Mouse (Mus musculus) CH12.LX (cell line): Measurements from ENCODE around the gene Scaf4. TPM values are rescaled to one million over a fixed set of nuclear protein-coding genes. Genes with fewer than 3 reads are reported as not detected.
A peak's percentile ranks its signal among the peaks of the same experiment; 100 is the strongest.

Experiments
- DNase-seq: peaks from one replicate; pipeline ENCODE4 v3.0.0-alpha.2; 2013; ENCODE audit errors: extremely low read depth
- H3K27ac ChIP-seq: 2 replicates; pipeline ENCODE4 v1.5.1; 2012; ENCODE audit warnings: low read depth, mild to moderate bottlenecking, control low read depth, moderate library complexity; ENCODE audit not compliant: insufficient read depth
- H3K27me3 ChIP-seq: replicated peaks from 2 replicates; pipeline ENCODE3; 2012; ENCODE audit warnings: inconsistent platforms
- H3K36me3 ChIP-seq, 2 experiments: replicated peaks in 1 of 2; 2 replicates each; pipeline versions ENCODE3 to v1.6.1; 2012; ENCODE audit warnings: inconsistent platforms in 1 of 2, low read length in 1 of 2, mild to moderate bottlenecking in 1 of 2, mixed read lengths in 1 of 2, moderate library complexity in 1 of 2; ENCODE audit not compliant: control insufficient read depth in 1 of 2, insufficient read depth in 1 of 2
- H3K4me1 ChIP-seq, 2 experiments: 2 replicates each; pipeline ENCODE4 v1.6.1; 2012; ENCODE audit warnings: inconsistent platforms in 1 of 2, moderate library complexity in 1 of 2; ENCODE audit not compliant: insufficient read depth in 2 of 2, control insufficient read depth in 1 of 2
- H3K4me2 ChIP-seq: 2 replicates; pipeline ENCODE4 v1.6.1; 2012; ENCODE audit warnings: low read depth, mild to moderate bottlenecking, control low read depth; ENCODE audit not compliant: poor library complexity, insufficient read depth, severe bottlenecking
- H3K4me3 ChIP-seq, 3 experiments: fragments of 150-350 bp in 1 of 3; sonication (generic) in 1 of 3; replicated peaks in 1 of 3; 2 replicates each; pipeline versions ENCODE3 to v1.5.1; 2011 to 2012; ENCODE audit warnings: low read depth in 2 of 3, low read length in 2 of 3, mild to moderate bottlenecking in 2 of 3, moderate library complexity in 2 of 3, control low read depth in 1 of 3, improper control_type of control experiment in 1 of 3, inconsistent platforms in 1 of 3, mixed read lengths in 1 of 3; ENCODE audit not compliant: poor library complexity in 1 of 3
- H3K79me2 ChIP-seq: replicated peaks from 2 replicates; pipeline ENCODE4 v1.6.1; 2012; ENCODE audit warnings: mild to moderate bottlenecking, moderate library complexity; ENCODE audit not compliant: control insufficient read depth, poor library complexity, insufficient read depth, severe bottlenecking; ENCODE audit errors: extremely low read depth
- H3K9ac ChIP-seq: 2 replicates; pipeline ENCODE4 v1.6.1; 2012; ENCODE audit warnings: low read depth, mild to moderate bottlenecking, control low read depth, moderate library complexity; ENCODE audit not compliant: insufficient read depth
- H3K9me3 ChIP-seq: replicated peaks from 2 replicates; pipeline ENCODE3; 2012; ENCODE audit warnings: low read length, inconsistent platforms, mixed read lengths
- BHLHE40 ChIP-seq: IDR thresholded peaks from 2 replicates; pipeline ENCODE4 v1.6.1; 2011; ENCODE audit warnings: mild to moderate bottlenecking, low read depth, low read length, improper control_type of control experiment
- CHD1 ChIP-seq: IDR thresholded peaks from 2 replicates; pipeline ENCODE4 v1.6.1; 2012; ENCODE audit warnings: low read depth, low read length, improper control_type of control experiment, inconsistent platforms
- CHD2 ChIP-seq: IDR thresholded peaks from 2 replicates; pipeline ENCODE4 v1.6.1; 2011; ENCODE audit warnings: low read length, improper control_type of control experiment
- E2F4 ChIP-seq: IDR thresholded peaks from 2 replicates; pipeline ENCODE4 v1.6.1; 2011; ENCODE audit warnings: low read depth, low read length, improper control_type of control experiment; ENCODE audit not compliant: insufficient replicate concordance
- ELF1 ChIP-seq: IDR thresholded peaks from 2 replicates; pipeline ENCODE4 v1.6.1; 2014; ENCODE audit warnings: low read depth, mild to moderate bottlenecking, inconsistent platforms, low read length, improper control_type of control experiment
- ETS1 ChIP-seq: conservative IDR thresholded peaks from 2 replicates; pipeline ENCODE4 v1.6.1; 2012; ENCODE audit warnings: low read depth, mild to moderate bottlenecking, inconsistent platforms, low read length, improper control_type of control experiment, moderate library complexity
- HCFC1 ChIP-seq: IDR thresholded peaks from 2 replicates; pipeline ENCODE4 v1.6.1; 2012; ENCODE audit warnings: low read depth, mild to moderate bottlenecking, inconsistent platforms, low read length, improper control_type of control experiment
- IRF4 ChIP-seq: IDR thresholded peaks from 2 replicates; pipeline ENCODE4 v1.6.1; 2014; ENCODE audit warnings: low read depth, mild to moderate bottlenecking, inconsistent platforms, low read length, improper control_type of control experiment
- JUN ChIP-seq: IDR thresholded peaks from 2 replicates; pipeline ENCODE4 v1.6.1; 2011; ENCODE audit warnings: low read depth, mild to moderate bottlenecking, low read length, improper control_type of control experiment, moderate library complexity; ENCODE audit not compliant: insufficient read depth
- JUND ChIP-seq: conservative IDR thresholded peaks from 2 replicates; pipeline ENCODE4 v1.6.1; 2011; ENCODE audit warnings: low read depth, low read length, improper control_type of control experiment
- KAT2A ChIP-seq: IDR thresholded peaks from 2 replicates; pipeline ENCODE4 v1.6.1; 2012; ENCODE audit warnings: low read length, improper control_type of control experiment, inconsistent platforms; ENCODE audit not compliant: insufficient replicate concordance
- MAFK ChIP-seq: IDR thresholded peaks from 2 replicates; pipeline ENCODE4 v1.6.1; 2011; ENCODE audit warnings: low read length, improper control_type of control experiment; ENCODE audit not compliant: insufficient replicate concordance
- MAX ChIP-seq: IDR thresholded peaks from 2 replicates; pipeline ENCODE4 v1.6.1; 2011; ENCODE audit warnings: low read length, improper control_type of control experiment
- MAZ ChIP-seq: IDR thresholded peaks from 2 replicates; pipeline ENCODE4 v1.6.1; 2012; ENCODE audit warnings: low read depth, mild to moderate bottlenecking, inconsistent platforms, low read length, improper control_type of control experiment, moderate library complexity
- MEF2A ChIP-seq: IDR thresholded peaks from 2 replicates; pipeline ENCODE4 v1.6.1; 2014; ENCODE audit warnings: low read depth, mild to moderate bottlenecking, inconsistent platforms, low read length, improper control_type of control experiment, borderline replicate concordance
- MXI1 ChIP-seq: IDR thresholded peaks from 2 replicates; pipeline ENCODE4 v1.6.1; 2011; ENCODE audit warnings: mild to moderate bottlenecking, low read depth, low read length, improper control_type of control experiment
- NELFE ChIP-seq: IDR thresholded peaks from 2 replicates; pipeline ENCODE4 v1.6.1; 2011; ENCODE audit warnings: low read depth, low read length, improper control_type of control experiment
- NRF1 ChIP-seq: IDR thresholded peaks from 2 replicates; pipeline ENCODE4 v1.6.1; 2014; ENCODE audit warnings: low read depth, mild to moderate bottlenecking, inconsistent platforms, low read length, improper control_type of control experiment, moderate library complexity
- PAX5 ChIP-seq: IDR thresholded peaks from 2 replicates; pipeline ENCODE4 v1.6.1; 2012; ENCODE audit warnings: low read length, inconsistent platforms, mixed read lengths
- POLR2A ChIP-seq: IDR thresholded peaks from 2 replicates; pipeline ENCODE4 v1.6.1; 2011; ENCODE audit warnings: low read depth, mild to moderate bottlenecking, improper control_type of control experiment, low read length
- RCOR1 ChIP-seq: conservative IDR thresholded peaks from 2 replicates; pipeline ENCODE4 v1.6.1; 2012; ENCODE audit warnings: low read depth, mild to moderate bottlenecking, inconsistent platforms, low read length, improper control_type of control experiment
- SIN3A ChIP-seq: IDR thresholded peaks from 2 replicates; pipeline ENCODE4 v1.6.1; 2012; ENCODE audit warnings: low read length, improper control_type of control experiment, inconsistent platforms
- SMC3 ChIP-seq: IDR thresholded peaks from 2 replicates; pipeline ENCODE4 v1.6.1; 2011; ENCODE audit warnings: low read depth, low read length, improper control_type of control experiment
- TBP ChIP-seq: conservative IDR thresholded peaks from 2 replicates; pipeline ENCODE4 v1.6.1; 2011; ENCODE audit warnings: low read depth, low read length, improper control_type of control experiment
- TCF12 ChIP-seq: IDR thresholded peaks from 2 replicates; pipeline ENCODE4 v1.6.1; 2014; ENCODE audit warnings: low read depth, mild to moderate bottlenecking, inconsistent platforms, low read length, improper control_type of control experiment
- UBTF ChIP-seq: IDR thresholded peaks from 2 replicates; pipeline ENCODE4 v1.6.1; 2012; ENCODE audit warnings: low read depth, mild to moderate bottlenecking, inconsistent platforms, low read length, improper control_type of control experiment, moderate library complexity
- USF2 ChIP-seq: conservative IDR thresholded peaks from 2 replicates; pipeline ENCODE4 v1.6.1; 2011; ENCODE audit warnings: low read depth, low read length, improper control_type of control experiment
- ZC3H11A ChIP-seq: IDR thresholded peaks from 2 replicates; pipeline ENCODE4 v1.6.1; 2012; ENCODE audit warnings: low read depth, mild to moderate bottlenecking, inconsistent platforms, low read length, improper control_type of control experiment
- ZMIZ1 ChIP-seq: IDR thresholded peaks from 2 replicates; pipeline ENCODE4 v1.6.1; 2012; ENCODE audit warnings: low read depth, mild to moderate bottlenecking, inconsistent platforms, low read length, improper control_type of control experiment
- ZNF384 ChIP-seq: IDR thresholded peaks from 2 replicates; pipeline ENCODE4 v1.6.1; 2012; ENCODE audit warnings: low read depth, low read length, improper control_type of control experiment, inconsistent platforms
- dilution Hi-C: fragments of 300-500 bp; cut with MboI; formaldehyde crosslinking; loops from 2 replicates; pipeline ENCODE4 v1.14.3; 2020; ENCODE audit warnings: low sequenced_read_pairs; ENCODE audit not compliant: extremely low pct_unique_long_range_greater_than_20kb, extremely low pct_ligation_motif_present
- in situ Hi-C: fragments of 300-500 bp; cut with MboI; formaldehyde crosslinking; loops from 3 replicates; pipeline ENCODE4 v1.14.3; 2019; ENCODE audit warnings: low sequenced_read_pairs, low pct_ligation_motif_present, low pct_unique_long_range_greater_than_20kb, mixed read lengths
- polyA plus RNA-seq: library from polyadenylated mRNA; unstranded; fragments of >175 nt; gene quantifications from 2 replicates; pipeline ENCODE4 v1.2.1, GENCODE M21; 2012; ENCODE audit warnings: low read depth; ENCODE audit not compliant: insufficient read length
- total RNA-seq, 2 experiments: library from RNA; depleted of rRNA; stranded (reverse); fragments of 300-350 nt in 1 of 2; fragments of >200 nt in 1 of 2; gene quantifications; 2 replicates each; pipeline ENCODE4 v1.2.3; 2012 to 2014

Gene Scaf4
- total RNA-seq (2012; rRNA removed) (17.5 and 19.2 TPM in 2 replicates), total RNA-seq (2014; rRNA removed) (5.6 and 6.0 TPM in 2 replicates), polyA plus RNA-seq (57.2 and 60.4 TPM in 2 replicates)

GRCm38 (mm10) chr16:90283905-90284891 lies at the start of gene Scaf4:
TSS of gene Scaf4 (minus strand) at chr16:90284503.
- H3K4me3 ChIP-seq, result peak within 1 kb of the TSS; percentile 89 to 94 (median 93)
- H3K27ac ChIP-seq, result peak within 1 kb of the TSS; percentile 64
- H3K79me2 ChIP-seq, result peaks cover 47% of the 10 kb centered on the region
- DNase-seq, result peak; percentile 89
- H3K4me2 ChIP-seq, result peak within 1 kb of the TSS; percentile 78; the same call in 1 of the 2 replicates
- dilution Hi-C loops, result no loop called here
- H3K9me3 ChIP-seq, result peaks cover 14% of the 10 kb centered on the region
- H3K9ac ChIP-seq, result peak within 1 kb of the TSS; percentile 77
- H3K4me1 ChIP-seq, result peaks cover 13 to 34% of the 10 kb centered on the region in 2 experiments
- TF ChIP-seq E2F4 (no peak), KAT2A (no peak), JUND (no peak), POLR2A (peak; percentile 91), MEF2A (no peak), NRF1 (peak; percentile 62), MAX (peak; percentile 70; the same call in 1 of the 2 replicates), NELFE (peak; percentile 91), ETS1 (no peak), CHD2 (peak; percentile 28; the same call in 1 of the 2 replicates), MAZ (no peak), CHD1 (no peak), UBTF (no peak), SIN3A (0 out of 2 replicates have a peak, but pooled peaks have one; percentile 21), RCOR1 (no peak), ZC3H11A (no peak), MXI1 (peak; percentile 45), TCF12 (0 out of 2 replicates have a peak, but pooled peaks have one; percentile 60), ZNF384 (no peak), HCFC1 (peak; percentile 66), SMC3 (no peak), ELF1 (peak; percentile 82), JUN (no peak), ZMIZ1 (peak; percentile 85), MAFK (no peak), PAX5 (no peak), USF2 (no peak), IRF4 (peak; percentile 3; the same call in 1 of the 2 replicates), TBP (no peak; the same call in 1 of the 2 replicates), BHLHE40 (0 out of 2 replicates have a peak, but pooled peaks have one; percentile 18)
- in situ Hi-C loops, result no loop called here
- H3K36me3 ChIP-seq, result peaks cover 0 to 11% of the 10 kb centered on the region in 2 experiments
- no peaks in the 10 kb centered on the region for H3K27me3 ChIP-seq
